Comparison of ENCODE assay signal across 8 mouse cellular contexts in the genomic region with DNA sequence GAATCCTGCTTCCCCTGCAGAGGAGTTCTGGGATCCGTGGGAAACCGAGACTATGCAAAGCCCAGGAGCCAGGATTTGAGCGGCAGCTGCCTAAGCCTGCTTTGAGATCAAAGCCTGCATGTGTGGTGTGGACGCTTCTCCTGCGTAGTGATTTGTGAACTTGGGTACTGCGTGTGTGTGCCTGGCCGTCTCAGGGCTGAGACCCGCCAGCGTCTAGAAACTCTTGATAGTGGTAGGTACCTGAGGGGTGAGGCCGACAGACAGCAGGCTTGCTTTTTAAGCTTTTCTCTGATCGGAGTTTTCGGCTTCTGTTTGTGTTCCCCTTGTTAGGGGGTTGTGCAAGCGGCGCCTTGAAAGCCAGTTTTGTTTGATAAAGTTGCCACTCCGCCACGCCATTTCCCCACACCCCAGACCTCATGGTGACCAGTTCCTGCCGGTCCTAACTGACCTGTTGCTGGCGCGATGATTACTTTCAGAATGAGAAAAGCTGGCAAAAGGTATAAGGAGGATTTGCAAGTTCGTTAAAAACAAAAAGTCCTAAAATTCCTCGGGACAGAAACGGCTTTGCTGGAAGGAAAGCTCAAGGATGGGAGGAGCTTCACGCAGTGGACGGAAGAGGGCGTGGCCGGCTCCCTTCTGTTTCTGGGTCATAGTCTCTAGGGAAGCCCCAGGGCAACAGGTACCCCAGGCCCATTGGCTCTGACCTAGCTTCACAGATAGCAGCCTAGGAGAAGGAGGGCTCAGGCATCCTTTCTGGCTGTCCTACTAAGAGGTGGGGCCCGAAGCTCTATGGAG. TPM values are rescaled to one million over a fixed set of nuclear protein-coding genes. Genes with fewer than 3 reads are reported as not detected.
DNase-seq lines count a peak whose midpoint lies in the region; ATAC-seq and TF ChIP-seq lines count a peak whose summit lies in the region.

No protein-coding gene starts in this region.

- H3K9me3 ChIP-seq in CH12.LX (replicated peaks; ENCODE audit: low read length) = no peaks in the 10 kb centered on the region
- H3K9me3 ChIP-seq in forebrain, postnatal 0 days (ENCODE audit: low read length) = no peaks in the 10 kb centered on the region
- no peaks in the 10 kb centered on the region for H3K9me3 ChIP-seq in liver, embryonic 15.5 days (replicated peaks)
- H3K9me3 ChIP-seq in neural tube, embryonic 12.5 days = no peaks in the 10 kb centered on the region

- peaks cover 5 to 35% of the 10 kb centered on the region in 2 experiments for H3K4me1 ChIP-seq in CH12.LX (ENCODE audit: control insufficient read depth in 1 of 2, insufficient read depth in 2 of 2)
- H3K4me1 ChIP-seq in forebrain, postnatal 0 days (ENCODE audit: insufficient read depth) = peaks cover 11% of the 10 kb centered on the region
- peaks cover 72% of the 10 kb centered on the region for H3K4me1 ChIP-seq in liver, embryonic 15.5 days (replicated peaks)
- H3K4me1 ChIP-seq in neural tube, embryonic 12.5 days = peaks cover 15% of the 10 kb centered on the region

- H3K4me3 ChIP-seq in CH12.LX (replicated peaks in 1 of 3; ENCODE audit: low read depth in 2 of 3, low read length in 2 of 3, poor library complexity in 1 of 3) = peak overlapping the region; percentile 62 to 79 (median 78)
- H3K4me3 ChIP-seq in forebrain, postnatal 0 days (ENCODE audit: low read depth, low read length) = peak overlapping the region; percentile 25
- peak overlapping the region; percentile 78 for H3K4me3 ChIP-seq in liver, embryonic 15.5 days (replicated peaks)
- H3K4me3 ChIP-seq in neural tube, embryonic 12.5 days = peak overlapping the region; percentile 21

- in situ Hi-C loops in CH12.LX (cut with MboI; ENCODE audit: low pct_ligation_motif_present, low pct_unique_long_range_greater_than_20kb, low sequenced_read_pairs) = no loop called here

- 3% methylated on average over 27 of the region's 27 CpGs for WGBS in forebrain, postnatal 0 days
- WGBS in liver, embryonic 15.5 days (ENCODE audit: insufficient replicate concordance) = 2% methylated on average over 27 of the region's 27 CpGs
- 1% methylated on average over 27 of the region's 27 CpGs for WGBS in neural tube, embryonic 12.5 days

- peak; percentile 52 for DNase-seq in CH12.LX (ENCODE audit: extremely low read depth)
- peak; percentile 64 for DNase-seq in adrenal gland, postnatal 25 days
- DNase-seq in forebrain, postnatal 0 days = peak; percentile 17
- DNase-seq in induced T-regulatory cell, adult 2 months (ENCODE audit: low read depth) = peak; percentile 77
- peak; percentile 57 for DNase-seq in yolk sac, embryonic 10.5 days (ENCODE audit: low spot score)
- DNase-seq in cerebellum, postnatal 36 days = no peak

- 0 out of 2 replicates have a peak, but pooled peaks have one; percentile 26 for TF ChIP-seq POLR2A in CH12.LX (IDR thresholded peaks at IDR 0.05; ENCODE audit: low read depth, low read length)

- ATAC-seq in forebrain, postnatal 0 days = 0 out of 2 replicates have a peak, but pooled peaks have one; percentile 25
- peak; percentile 37 for ATAC-seq in liver, embryonic 15.5 days (ENCODE audit: insufficient read depth)
- ATAC-seq in neural tube, embryonic 12.5 days (ENCODE audit: low FRiP score, low read depth) = no peak

- no peaks in the 10 kb centered on the region for H3K36me3 ChIP-seq in CH12.LX (replicated peaks in 1 of 2; ENCODE audit: control insufficient read depth in 1 of 2, insufficient read depth in 1 of 2, low read length in 1 of 2)
- H3K36me3 ChIP-seq in forebrain, postnatal 0 days (ENCODE audit: insufficient read depth) = no peaks in the 10 kb centered on the region
- H3K36me3 ChIP-seq in liver, embryonic 15.5 days (replicated peaks) = no peaks in the 10 kb centered on the region
- H3K36me3 ChIP-seq in neural tube, embryonic 12.5 days = no peaks in the 10 kb centered on the region

- peak overlapping the region; percentile 93 for H3K4me2 ChIP-seq in CH12.LX (ENCODE audit: insufficient read depth, low read depth, poor library complexity, severe bottlenecking)
- H3K4me2 ChIP-seq in forebrain, postnatal 0 days (ENCODE audit: low read depth) = peak overlapping the region; percentile 58
- H3K4me2 ChIP-seq in liver, embryonic 15.5 days = peak overlapping the region; percentile 91
- H3K4me2 ChIP-seq in neural tube, embryonic 12.5 days (replicated peaks) = peak overlapping the region; percentile 86

- TF ChIP-seq CTCF in CH12.LX (conservative IDR thresholded peaks at IDR 0.05 in 1 of 2, IDR thresholded peaks at IDR 0.05 in 1 of 2; ENCODE audit: low read depth in 2 of 2, low read length in 2 of 2) = no peak
- TF ChIP-seq CTCF in forebrain, postnatal 0 days (IDR thresholded peaks at IDR 0.05; ENCODE audit: low read depth) = no peak

- TF ChIP-seq EP300 in CH12.LX (IDR thresholded peaks at IDR 0.05; ENCODE audit: low read length) = no peak

- peak overlapping the region; percentile 56; the same call in 1 of the 2 replicates for H3K27ac ChIP-seq in CH12.LX (ENCODE audit: insufficient read depth, low read depth)
- H3K27ac ChIP-seq in forebrain, postnatal 0 days (ENCODE audit: low read depth, low read length) = no peak overlapping the region
- H3K27ac ChIP-seq in liver, embryonic 15.5 days (replicated peaks) = peak overlapping the region; percentile 93
- no peak overlapping the region for H3K27ac ChIP-seq in neural tube, embryonic 12.5 days

- dilution Hi-C loops in CH12.LX (cut with MboI; ENCODE audit: extremely low pct_ligation_motif_present, extremely low pct_unique_long_range_greater_than_20kb, low sequenced_read_pairs) = no loop called here

- H3K9ac ChIP-seq in CH12.LX (ENCODE audit: insufficient read depth, low read depth) = peak overlapping the region; percentile 75
- peak overlapping the region; percentile 33 for H3K9ac ChIP-seq in forebrain, postnatal 0 days
- peak overlapping the region; percentile 76 for H3K9ac ChIP-seq in liver, embryonic 15.5 days
- peak overlapping the region; percentile 40 for H3K9ac ChIP-seq in neural tube, embryonic 12.5 days

- no peaks in the 10 kb centered on the region for H3K79me2 ChIP-seq in CH12.LX (replicated peaks; ENCODE audit: control insufficient read depth, extremely low read depth, insufficient read depth, poor library complexity, severe bottlenecking)

- H3K27me3 ChIP-seq in CH12.LX (replicated peaks) = no peaks in the 10 kb centered on the region
- peaks cover 7% of the 10 kb centered on the region; the same call in 1 of the 2 replicates for H3K27me3 ChIP-seq in forebrain, postnatal 0 days (ENCODE audit: insufficient read depth, low read length)
- H3K27me3 ChIP-seq in liver, embryonic 15.5 days = no peaks in the 10 kb centered on the region
- H3K27me3 ChIP-seq in neural tube, embryonic 12.5 days (replicated peaks) = peaks cover 12% of the 10 kb centered on the region; the same call in 1 of the 2 replicates

- TF ChIP-seq RAD21 in CH12.LX (IDR thresholded peaks at IDR 0.05; ENCODE audit: low read depth, low read length) = no peak

RNA-seq across cellular contexts. Expression of gene Mcat, which starts 0.5 kb away (rescaled TPM):
- 38.6 and 41.2 TPM in 2 replicates for total RNA-seq in CH12.LX (2012; rRNA removed)
- total RNA-seq in CH12.LX (2014; rRNA removed) = 37.5 and 41.6 TPM in 2 replicates
- polyA plus RNA-seq in CH12.LX (2012; ENCODE audit: insufficient read length, low read depth) = 28.4 and 28.5 TPM in 2 replicates
- 32.9 and 44.8 TPM in 2 replicates for total RNA-seq in adrenal gland, postnatal 25 days (2021)
- total RNA-seq in forebrain, postnatal 0 days (2014; rRNA removed) = 50.3 and 53.8 TPM in 2 replicates
- polyA plus RNA-seq in forebrain, postnatal 0 days (2015; fragmentation: Nextera tagmentation; extraction: Ambion mirVana) = 40.9 and 46.3 TPM in 2 replicates
- 15.4 and 16.8 TPM in 2 replicates for polyA plus RNA-seq in liver, embryonic 15.5 days (2015; fragmentation: Nextera tagmentation; extraction: Ambion mirVana)
- 39.1 and 42.6 TPM in 2 replicates for polyA plus RNA-seq in neural tube, embryonic 12.5 days (2016; fragmentation: Nextera tagmentation; extraction: Ambion mirVana)

RNA-seq across cellular contexts. Expression of gene Tspo, which starts 0.7 kb away (rescaled TPM):
- total RNA-seq in CH12.LX (2012; rRNA removed) (66.1 and 70.3 TPM in 2 replicates), CH12.LX (2014; rRNA removed) (40.9 and 42.4 TPM in 2 replicates)
- 20.8 and 22.9 TPM in 2 replicates for polyA plus RNA-seq in CH12.LX (2012; ENCODE audit: insufficient read length, low read depth)
- total RNA-seq in adrenal gland, postnatal 25 days (2021) = 381 and 451 TPM in 2 replicates
- total RNA-seq in forebrain, postnatal 0 days (2014; rRNA removed) = 5.7 and 13.6 TPM in 2 replicates
- polyA plus RNA-seq in forebrain, postnatal 0 days (2015; fragmentation: Nextera tagmentation; extraction: Ambion mirVana) = 15.3 and 18.0 TPM in 2 replicates
- 202 and 217 TPM in 2 replicates for polyA plus RNA-seq in liver, embryonic 15.5 days (2015; fragmentation: Nextera tagmentation; extraction: Ambion mirVana)
- 15.7 and 18.2 TPM in 2 replicates for polyA plus RNA-seq in neural tube, embryonic 12.5 days (2016; fragmentation: Nextera tagmentation; extraction: Ambion mirVana)

RNA-seq across cellular contexts. Expression of gene Ttll12, which starts 30.9 kb away (rescaled TPM):
- total RNA-seq in CH12.LX (2012; rRNA removed) (31.1 and 34.7 TPM in 2 replicates), CH12.LX (2014; rRNA removed) (19.7 and 21.9 TPM in 2 replicates)
- polyA plus RNA-seq in CH12.LX (2012; ENCODE audit: insufficient read length, low read depth) = 37.1 and 40.0 TPM in 2 replicates
- total RNA-seq in adrenal gland, postnatal 25 days (2021) = 33.1 and 33.7 TPM in 2 replicates
- total RNA-seq in forebrain, postnatal 0 days (2014; rRNA removed) = 42.9 and 43.3 TPM in 2 replicates
- polyA plus RNA-seq in forebrain, postnatal 0 days (2015; fragmentation: Nextera tagmentation; extraction: Ambion mirVana) = 34.8 and 38.7 TPM in 2 replicates
- polyA plus RNA-seq in liver, embryonic 15.5 days (2015; fragmentation: Nextera tagmentation; extraction: Ambion mirVana) = 35.6 and 38.5 TPM in 2 replicates
- polyA plus RNA-seq in neural tube, embryonic 12.5 days (2016; fragmentation: Nextera tagmentation; extraction: Ambion mirVana) = 42.7 and 44.9 TPM in 2 replicates

RNA-seq across cellular contexts. Expression of gene Bik, which starts 37.4 kb away (rescaled TPM):
- 0.13 TPM in 1 of 2 replicates, not detected in the other for total RNA-seq in CH12.LX (2012; rRNA removed)
- 0.61 TPM in 1 of 2 replicates, not detected in the other for total RNA-seq in CH12.LX (2014; rRNA removed)
- polyA plus RNA-seq in CH12.LX (2012; ENCODE audit: insufficient read length, low read depth) = 0.50 and 0.87 TPM in 2 replicates
- 3.9 and 4.3 TPM in 2 replicates for total RNA-seq in adrenal gland, postnatal 25 days (2021)
- not detected in 2 replicates for total RNA-seq in forebrain, postnatal 0 days (2014; rRNA removed)
- polyA plus RNA-seq in forebrain, postnatal 0 days (2015; fragmentation: Nextera tagmentation; extraction: Ambion mirVana) = 0.33 and 0.84 TPM in 2 replicates
- polyA plus RNA-seq in liver, embryonic 15.5 days (2015; fragmentation: Nextera tagmentation; extraction: Ambion mirVana) = 1.9 and 2.2 TPM in 2 replicates
- polyA plus RNA-seq in neural tube, embryonic 12.5 days (2016; fragmentation: Nextera tagmentation; extraction: Ambion mirVana) = 1.5 and 1.7 TPM in 2 replicates

RNA-seq across cellular contexts. Expression of gene Ttll1, which starts 53.4 kb away (rescaled TPM):
- total RNA-seq in CH12.LX (2012; rRNA removed) (4.1 and 4.9 TPM in 2 replicates), CH12.LX (2014; rRNA removed) (2.4 and 2.5 TPM in 2 replicates)
- polyA plus RNA-seq in CH12.LX (2012; ENCODE audit: insufficient read length, low read depth) = 8.6 and 9.9 TPM in 2 replicates
- total RNA-seq in adrenal gland, postnatal 25 days (2021) = 6.2 and 9.0 TPM in 2 replicates
- 39.5 and 47.4 TPM in 2 replicates for total RNA-seq in forebrain, postnatal 0 days (2014; rRNA removed)
- polyA plus RNA-seq in forebrain, postnatal 0 days (2015; fragmentation: Nextera tagmentation; extraction: Ambion mirVana) = 76.2 and 115 TPM in 2 replicates
- 4.5 and 4.9 TPM in 2 replicates for polyA plus RNA-seq in liver, embryonic 15.5 days (2015; fragmentation: Nextera tagmentation; extraction: Ambion mirVana)
- polyA plus RNA-seq in neural tube, embryonic 12.5 days (2016; fragmentation: Nextera tagmentation; extraction: Ambion mirVana) = 74.8 and 77.8 TPM in 2 replicates

Comparison
In these comparisons a context has a peak if more than half of its experiments do, and no peak if none do; other contexts are left out.
1. DNase-seq: peak in CH12.LX (single experiment), adrenal gland, postnatal 25 days (single experiment), forebrain, postnatal 0 days (single experiment), induced T-regulatory cell, adult 2 months (single experiment) and yolk sac, embryonic 10.5 days (single experiment); none in cerebellum, postnatal 36 days (0 of 2).
2. H3K27ac ChIP-seq: peak in CH12.LX (single experiment) and liver, embryonic 15.5 days (single experiment); none in forebrain, postnatal 0 days (single experiment) and neural tube, embryonic 12.5 days (single experiment).
3. H3K4me3 ChIP-seq: peak in every context shown above with its lines; median percentile 78 in CH12.LX; 78 in liver, embryonic 15.5 days; 25 in forebrain, postnatal 0 days; 21 in neural tube, embryonic 12.5 days.
4. Peak in every context shown above with its lines, with median percentiles within 50 percentile points of each other: H3K4me2 ChIP-seq and H3K9ac ChIP-seq.